Mouse (Mus musculus): ENCODE data around the gene Epor. TPM values are rescaled to one million over a fixed set of nuclear protein-coding genes. Genes with fewer than 3 reads are reported as not detected.

Epor gene
- polyA plus RNA-seq, 1 experiment from 2014 or later = 6.4 TPM

DNA sequence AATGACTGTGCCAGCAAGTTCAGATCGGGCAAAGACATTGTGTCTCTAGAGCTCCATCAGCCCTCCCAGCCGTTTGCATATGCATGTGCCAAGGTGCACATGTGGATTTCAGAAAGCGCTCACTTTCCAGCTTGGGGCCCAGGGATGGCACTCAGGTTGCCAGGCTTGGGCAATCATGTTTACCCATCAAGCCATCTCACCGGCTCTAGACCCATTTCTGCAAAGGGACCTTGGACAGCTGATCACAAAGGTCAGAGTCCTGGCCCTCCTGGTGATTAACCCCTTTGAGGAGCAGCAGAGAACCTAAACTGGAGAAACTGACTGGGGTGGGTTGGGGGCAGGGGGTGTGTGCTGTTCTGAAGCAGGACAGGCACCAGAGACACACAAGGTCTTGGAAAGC, 28.9 kb upstream of the Epor start:
- no peaks in the 10 kb centered on the region for H3K36me3 ChIP-seq (ENCODE audit: control insufficient read depth, insufficient read depth, low read length)
- H3K27ac ChIP-seq (ENCODE audit: low read length) = no peak overlapping the region
- WGBS = 71% methylated on average over 4 of the region's 4 CpGs
- H3K4me1 ChIP-seq (ENCODE audit: control insufficient read depth, insufficient read depth, low read length) = peaks cover 26% of the 10 kb centered on the region
- no peak overlapping the region for H3K4me3 ChIP-seq (ENCODE audit: low read length)
- H3K9ac ChIP-seq (ENCODE audit: low read depth, low read length) = no peak overlapping the region
- peaks cover 56% of the 10 kb centered on the region for H3K27me3 ChIP-seq (replicated peaks; ENCODE audit: control insufficient read depth, insufficient read depth, low read length)
- no peak overlapping the region for H3K4me2 ChIP-seq (ENCODE audit: low read depth, low read length)
- no peak for ATAC-seq
- H3K9me3 ChIP-seq (ENCODE audit: control insufficient read depth, low read length) = no peaks in the 10 kb centered on the region

DNA sequence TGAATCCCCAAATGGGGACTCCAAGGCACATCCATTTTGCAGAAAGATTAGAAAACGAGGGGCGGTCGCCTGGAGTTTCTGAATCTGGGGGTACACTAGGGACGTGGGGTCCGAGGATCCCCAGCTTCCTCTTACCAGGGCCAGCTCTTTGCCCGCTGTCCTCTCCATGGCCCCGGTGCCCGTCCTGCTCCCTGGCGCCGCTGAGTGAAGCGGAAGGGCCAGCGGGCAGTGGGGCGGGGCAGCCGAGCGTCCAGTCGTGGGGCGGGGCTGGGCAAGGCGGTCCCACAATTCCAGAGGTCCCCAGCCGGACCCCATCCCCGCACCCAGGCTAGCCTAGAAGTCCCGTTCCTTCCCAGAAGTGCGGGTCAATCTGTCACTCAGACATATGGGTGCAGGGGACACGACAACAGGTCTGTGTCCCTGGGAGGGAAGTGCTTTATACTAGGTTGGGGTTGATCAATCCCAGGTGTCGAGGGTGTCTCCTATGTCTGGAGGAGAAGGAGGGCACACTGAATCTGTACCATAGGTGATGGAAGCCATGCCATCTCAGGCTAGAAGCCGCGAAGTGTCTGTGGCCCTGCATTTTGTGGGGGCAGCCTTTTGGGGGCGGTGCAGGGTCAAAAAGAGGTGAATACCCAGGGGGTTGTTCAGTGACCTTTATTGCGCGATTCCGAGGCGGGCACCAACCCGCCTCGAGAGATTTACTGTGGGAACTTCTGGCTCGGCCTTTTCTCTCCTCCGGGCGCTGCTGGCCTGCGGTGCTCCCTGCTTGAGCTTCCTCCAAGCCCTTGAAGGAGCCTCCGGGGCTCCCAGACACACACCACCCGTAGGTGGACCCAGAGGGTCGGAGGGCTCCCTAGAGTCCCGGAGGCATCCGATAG, 26.2 kb upstream of the Epor start, which contains the start of gene Rgl3:
TSS of gene Rgl3 (minus strand) at position 217 of the 881 bp plus-strand sequence.
- Histone ChIP-seq H3K9ac (ENCODE audit: low read depth, low read length) (peak within 1 kb of the TSS; percentile 63), H3K4me1 (ENCODE audit: control insufficient read depth, insufficient read depth, low read length) (peaks cover 26% of the 10 kb centered on the region), H3K27ac (ENCODE audit: low read length) (no peak within 1 kb of the TSS), H3K4me3 (ENCODE audit: low read length) (peak within 1 kb of the TSS; percentile 54), H3K36me3 (ENCODE audit: control insufficient read depth, insufficient read depth, low read length) (no peaks in the 10 kb centered on the region), H3K9me3 (ENCODE audit: control insufficient read depth, low read length) (no peaks in the 10 kb centered on the region), H3K4me2 (ENCODE audit: low read depth, low read length) (peak within 1 kb of the TSS; percentile 68), H3K27me3 (replicated peaks; ENCODE audit: control insufficient read depth, insufficient read depth, low read length) (peaks cover 63% of the 10 kb centered on the region)
- WGBS = under 1% methylated on average over 42 of the region's 42 CpGs
- ATAC-seq = peak; percentile 45

DNA sequence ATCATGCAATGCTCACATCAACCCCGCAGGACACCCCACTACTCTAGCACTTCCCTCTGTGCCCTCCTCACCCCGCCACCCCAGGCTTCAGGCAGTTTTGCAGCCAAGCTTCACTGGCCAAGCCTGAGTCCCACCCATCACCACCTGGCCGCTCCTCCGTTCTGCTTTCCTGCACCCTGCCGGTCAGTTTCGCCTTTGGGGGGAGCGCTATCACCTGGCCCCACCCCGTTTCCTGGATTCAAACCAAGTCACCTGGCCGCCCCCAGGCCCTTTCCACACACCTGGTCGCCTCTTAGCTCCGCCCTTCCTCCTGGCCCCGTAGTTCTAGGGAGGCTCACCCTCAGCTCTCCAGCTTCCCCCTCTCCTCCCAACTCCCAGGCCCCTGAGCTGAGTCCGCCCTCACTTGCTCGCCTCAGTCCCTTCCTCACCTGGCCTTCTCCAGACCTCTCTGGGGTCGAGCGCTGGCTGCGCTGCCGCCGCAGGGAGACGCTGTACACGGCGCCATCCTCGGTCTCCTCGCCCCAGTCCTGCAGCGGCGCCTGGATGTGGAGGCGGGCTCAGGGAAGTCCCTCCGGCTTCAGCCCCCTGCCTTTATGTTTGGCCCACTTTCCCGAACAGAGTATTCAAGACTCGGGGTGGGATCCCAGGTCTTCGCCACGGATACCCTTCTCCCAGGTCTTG, 25.3 kb upstream of the Epor start:
- peak overlapping the region; percentile 63 for H3K9ac ChIP-seq (ENCODE audit: low read depth, low read length)
- ATAC-seq = peak; percentile 55
- no peak overlapping the region for H3K27ac ChIP-seq (ENCODE audit: low read length)
- H3K4me3 ChIP-seq (ENCODE audit: low read length) = peak overlapping the region; percentile 54
- 1% methylated on average over 32 of the region's 32 CpGs for WGBS
- H3K27me3 ChIP-seq (replicated peaks; ENCODE audit: control insufficient read depth, insufficient read depth, low read length) = peaks cover 63% of the 10 kb centered on the region
- H3K4me1 ChIP-seq (ENCODE audit: control insufficient read depth, insufficient read depth, low read length) = peaks cover 26% of the 10 kb centered on the region
- H3K9me3 ChIP-seq (ENCODE audit: control insufficient read depth, low read length) = no peaks in the 10 kb centered on the region
- peak overlapping the region; percentile 68 for H3K4me2 ChIP-seq (ENCODE audit: low read depth, low read length)
- H3K36me3 ChIP-seq (ENCODE audit: control insufficient read depth, insufficient read depth, low read length) = no peaks in the 10 kb centered on the region

DNA sequence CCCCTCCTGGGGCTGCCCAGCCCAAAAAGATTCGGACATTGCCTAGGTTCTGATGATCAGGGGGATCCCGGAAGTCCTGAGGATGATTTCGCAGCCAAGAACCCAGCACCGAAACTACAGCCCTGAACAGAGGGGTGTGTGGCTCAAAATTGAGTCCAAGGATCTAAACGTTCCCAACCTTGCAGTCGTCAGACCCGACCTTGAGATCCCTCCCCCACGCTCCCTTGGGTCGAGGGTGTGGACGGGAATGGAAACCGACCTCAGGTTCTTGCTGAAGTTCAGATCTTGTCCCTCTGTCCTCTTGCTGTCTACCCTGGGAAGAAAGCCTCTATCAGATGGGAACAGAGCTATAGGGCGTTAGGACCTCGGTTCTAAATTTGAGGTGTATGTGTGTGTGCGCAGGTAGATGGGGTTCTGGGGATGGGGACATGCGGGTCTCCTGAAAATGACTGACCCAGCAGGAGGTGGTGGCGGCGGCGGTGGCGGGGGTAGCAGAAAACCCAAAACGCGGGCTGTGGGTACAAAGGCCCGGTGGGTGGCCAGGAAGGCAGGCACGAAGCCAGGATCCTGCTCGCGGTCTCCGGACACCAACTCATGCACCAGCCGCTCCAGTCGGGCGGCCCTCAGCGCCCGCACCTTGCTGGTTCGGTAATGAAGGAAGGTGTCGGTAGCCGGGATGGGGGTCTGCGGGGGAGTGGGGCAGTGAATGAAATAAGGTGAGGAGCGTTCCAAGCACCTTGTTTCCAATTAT, 24.5 kb upstream of the Epor start:
- Histone ChIP-seq H3K4me1 (ENCODE audit: control insufficient read depth, insufficient read depth, low read length) (peaks cover 26% of the 10 kb centered on the region), H3K27me3 (replicated peaks; ENCODE audit: control insufficient read depth, insufficient read depth, low read length) (peaks cover 59% of the 10 kb centered on the region), H3K27ac (ENCODE audit: low read length) (no peak overlapping the region), H3K4me3 (ENCODE audit: low read length) (peak overlapping the region; percentile 54; the same call in 1 of the 2 replicates), H3K36me3 (ENCODE audit: control insufficient read depth, insufficient read depth, low read length) (no peaks in the 10 kb centered on the region), H3K9me3 (ENCODE audit: control insufficient read depth, low read length) (no peaks in the 10 kb centered on the region), H3K4me2 (ENCODE audit: low read depth, low read length) (peak overlapping the region; percentile 68), H3K9ac (ENCODE audit: low read depth, low read length) (no peak overlapping the region)
- ATAC-seq = no peak
- WGBS = 9% methylated on average over 36 of the region's 36 CpGs

DNA sequence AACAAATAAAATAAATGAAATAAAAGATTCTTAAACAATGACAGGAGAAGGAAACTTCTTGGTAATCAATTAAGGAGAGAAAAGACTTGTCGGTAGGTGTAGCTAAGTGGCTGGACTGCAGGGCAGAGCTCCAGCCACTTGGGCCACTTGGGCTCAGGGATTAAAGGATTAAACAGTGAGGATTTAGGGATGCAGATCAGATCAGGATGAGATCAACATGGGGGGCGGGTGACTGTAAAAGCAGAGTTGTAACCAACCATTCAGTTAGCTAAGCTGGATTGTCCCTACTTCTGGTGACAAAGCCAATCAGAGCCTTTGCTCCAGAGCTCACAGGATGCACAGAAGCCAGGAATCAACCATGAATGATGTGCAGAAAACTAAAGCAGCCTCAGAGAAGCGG, 20.6 kb upstream of the Epor start:
- peaks cover 15% of the 10 kb centered on the region for H3K4me1 ChIP-seq (ENCODE audit: control insufficient read depth, insufficient read depth, low read length)
- no peak for ATAC-seq
- H3K9me3 ChIP-seq (ENCODE audit: control insufficient read depth, low read length) = no peaks in the 10 kb centered on the region
- peaks cover 23% of the 10 kb centered on the region for H3K27me3 ChIP-seq (replicated peaks; ENCODE audit: control insufficient read depth, insufficient read depth, low read length)
- H3K9ac ChIP-seq (ENCODE audit: low read depth, low read length) = no peak overlapping the region
- H3K27ac ChIP-seq (ENCODE audit: low read length) = no peak overlapping the region
- no peaks in the 10 kb centered on the region for H3K36me3 ChIP-seq (ENCODE audit: control insufficient read depth, insufficient read depth, low read length)
- H3K4me3 ChIP-seq (ENCODE audit: low read length) = no peak overlapping the region
- no peak overlapping the region for H3K4me2 ChIP-seq (ENCODE audit: low read depth, low read length)
- 32% methylated on average over 3 of the region's 3 CpGs for WGBS

DNA sequence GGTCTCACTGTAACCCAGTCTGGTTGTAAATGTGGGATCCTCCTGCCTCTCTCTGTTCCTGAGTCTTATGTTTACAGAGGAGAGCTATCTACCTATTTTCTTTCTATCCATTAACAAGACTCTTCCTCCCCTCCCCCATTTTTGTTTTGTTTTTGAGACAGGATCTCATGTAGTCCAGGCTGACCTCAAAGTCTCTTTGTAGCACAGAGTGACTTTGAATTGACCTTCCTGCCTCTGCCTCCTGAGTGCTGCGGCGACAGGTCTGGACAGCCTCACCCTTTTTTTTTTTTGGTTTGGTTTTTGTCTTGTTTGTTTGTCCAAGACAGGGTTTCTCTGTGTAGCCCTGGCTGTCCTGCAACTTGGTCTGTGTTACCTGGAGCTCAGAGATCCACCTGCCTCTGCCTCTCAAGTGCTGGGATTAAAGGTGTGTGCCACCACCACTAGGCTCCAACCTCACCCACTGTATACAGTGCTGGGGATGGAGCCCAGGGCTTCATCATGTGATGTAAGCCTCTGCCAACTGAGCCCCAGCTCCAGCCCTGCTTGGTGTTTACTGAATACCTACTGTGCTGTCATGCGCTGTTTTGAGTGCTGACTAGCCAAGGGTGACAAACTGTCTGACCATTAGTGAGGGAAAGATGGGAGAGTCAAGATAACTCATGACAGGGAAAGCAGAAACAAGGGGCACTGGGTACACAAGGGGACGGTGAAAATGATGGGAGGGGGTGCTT, 15.3 kb upstream of the Epor start:
- H3K9me3 ChIP-seq (ENCODE audit: control insufficient read depth, low read length) = no peaks in the 10 kb centered on the region
- H3K9ac ChIP-seq (ENCODE audit: low read depth, low read length) = no peak overlapping the region
- no peaks in the 10 kb centered on the region; the same call in 1 of the 2 replicates for H3K27me3 ChIP-seq (replicated peaks; ENCODE audit: control insufficient read depth, insufficient read depth, low read length)
- H3K4me1 ChIP-seq (ENCODE audit: control insufficient read depth, insufficient read depth, low read length) = no peaks in the 10 kb centered on the region
- H3K4me2 ChIP-seq (ENCODE audit: low read depth, low read length) = no peak overlapping the region
- ATAC-seq = no peak
- no peak overlapping the region for H3K27ac ChIP-seq (ENCODE audit: low read length)
- WGBS = 80% methylated on average over 4 of the region's 4 CpGs
- H3K36me3 ChIP-seq (ENCODE audit: control insufficient read depth, insufficient read depth, low read length) = no peaks in the 10 kb centered on the region
- H3K4me3 ChIP-seq (ENCODE audit: low read length) = no peak overlapping the region

DNA sequence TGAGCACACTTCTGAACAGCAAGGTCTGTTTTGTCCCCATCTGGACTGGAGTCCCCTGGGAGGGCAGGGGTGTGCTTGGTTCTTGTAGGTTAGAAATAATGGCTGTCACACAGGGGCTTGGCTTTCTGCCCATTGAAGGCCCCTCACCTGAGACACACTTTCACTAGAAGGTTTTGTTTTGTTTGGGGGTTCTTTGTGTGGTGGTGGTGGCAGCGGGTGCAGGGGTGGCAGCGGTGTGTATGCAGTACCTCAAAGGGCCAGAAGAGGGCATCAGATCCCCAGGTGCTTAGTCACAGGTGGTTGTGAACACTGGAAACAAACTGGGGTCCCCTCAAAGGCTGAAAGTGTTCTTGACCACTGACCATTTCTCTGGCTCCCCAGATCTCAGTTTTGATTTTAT, 14.7 kb upstream of the Epor start:
- H3K27me3 ChIP-seq (replicated peaks; ENCODE audit: control insufficient read depth, insufficient read depth, low read length) = no peaks in the 10 kb centered on the region; the same call in 1 of the 2 replicates

DNA sequence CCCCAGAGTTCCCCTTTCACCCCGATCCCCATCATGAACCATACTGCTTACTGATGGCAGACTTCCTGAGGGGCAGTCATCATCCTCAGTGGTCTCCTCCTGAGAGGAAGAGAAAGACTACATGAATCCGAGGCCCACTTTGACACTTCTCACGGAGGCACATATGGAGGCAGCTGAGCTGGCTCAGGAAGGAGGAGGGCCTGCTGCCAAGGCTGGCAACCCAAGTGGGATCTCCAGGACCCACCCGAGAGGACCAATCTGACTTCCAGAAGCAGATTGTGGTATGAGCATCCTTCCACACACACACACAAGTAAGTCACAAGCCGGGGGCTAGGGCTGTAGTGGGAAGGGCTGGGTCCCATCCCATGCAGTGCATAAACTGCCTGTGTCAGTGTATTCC, 14.0 kb upstream of the Epor start:
- Histone ChIP-seq H3K4me1 (ENCODE audit: control insufficient read depth, insufficient read depth, low read length) (no peaks in the 10 kb centered on the region), H3K9ac (ENCODE audit: low read depth, low read length) (no peak overlapping the region), H3K36me3 (ENCODE audit: control insufficient read depth, insufficient read depth, low read length) (no peaks in the 10 kb centered on the region), H3K27me3 (replicated peaks; ENCODE audit: control insufficient read depth, insufficient read depth, low read length) (no peaks in the 10 kb centered on the region; the same call in 1 of the 2 replicates), H3K4me3 (ENCODE audit: low read length) (no peak overlapping the region), H3K27ac (ENCODE audit: low read length) (no peak overlapping the region), H3K4me2 (ENCODE audit: low read depth, low read length) (no peak overlapping the region), H3K9me3 (ENCODE audit: control insufficient read depth, low read length) (no peaks in the 10 kb centered on the region)
- WGBS = 88% methylated on average over 5 of the region's 5 CpGs
- no peak for ATAC-seq

More for the DNA sequence above, 14.7 kb upstream of the Epor start:
- Histone ChIP-seq H3K9me3 (ENCODE audit: control insufficient read depth, low read length) (no peaks in the 10 kb centered on the region), H3K4me3 (ENCODE audit: low read length) (no peak overlapping the region), H3K27ac (ENCODE audit: low read length) (no peak overlapping the region), H3K4me1 (ENCODE audit: control insufficient read depth, insufficient read depth, low read length) (no peaks in the 10 kb centered on the region), H3K9ac (ENCODE audit: low read depth, low read length) (no peak overlapping the region), H3K36me3 (ENCODE audit: control insufficient read depth, insufficient read depth, low read length) (no peaks in the 10 kb centered on the region), H3K4me2 (ENCODE audit: low read depth, low read length) (no peak overlapping the region)
- WGBS = 24% methylated on average over 2 of the region's 2 CpGs
- no peak for ATAC-seq
